Mouse (Mus musculus) lung, adult 2 months (tissue): ENCODE results near the gene Ppfia4. TPM values are rescaled to one million over a fixed set of nuclear protein-coding genes. Genes with fewer than 3 reads are reported as not detected.

Source experiments
- DNase-seq: peaks from one replicate; pipeline ENCODE4 v3.0.0; 2022
- H3K4me1 ChIP-seq: fragments of 200-500 bp; 2 replicates; pipeline ENCODE4 v1.6.1; 2011; ENCODE audit warnings: low read length; ENCODE audit not compliant: control insufficient read depth, insufficient read depth
- H3K4me3 ChIP-seq: fragments of 200-500 bp; replicated peaks from 2 replicates; pipeline ENCODE3; 2011; ENCODE audit warnings: low read depth, mild to moderate bottlenecking, control low read depth, low read length; ENCODE audit errors: extremely low read depth
- CTCF ChIP-seq: fragments of 200-500 bp; IDR thresholded peaks from 2 replicates; pipeline ENCODE4 v1.5.1; 2011; ENCODE audit warnings: mild to moderate bottlenecking, low read length, control low read depth; ENCODE audit not compliant: insufficient read depth
- POLR2A ChIP-seq: fragments of 200-500 bp; IDR thresholded peaks from 2 replicates; pipeline ENCODE4 v1.6.1; 2011; ENCODE audit warnings: low read depth, mild to moderate bottlenecking, control low read depth, low read length, borderline replicate concordance; ENCODE audit errors: extremely low read depth
- WGBS: fragments of 180-500 bp; shearing (Covaris S2); methylation state at CpG from one replicate; pipeline ENCODE4 v1.1.7; 2018; 5-methylcytosine and 5-hydroxymethylcytosine counted together
- polyA plus RNA-seq: library from polyadenylated mRNA; depleted of rRNA; stranded (reverse); fragments of >200 nt; gene quantifications from 2 replicates; pipeline ENCODE4 v1.2.3, GENCODE M21; 2012

Gene Ppfia4
- polyA plus RNA-seq, 1 experiment: 11.3 TPM

DNA sequence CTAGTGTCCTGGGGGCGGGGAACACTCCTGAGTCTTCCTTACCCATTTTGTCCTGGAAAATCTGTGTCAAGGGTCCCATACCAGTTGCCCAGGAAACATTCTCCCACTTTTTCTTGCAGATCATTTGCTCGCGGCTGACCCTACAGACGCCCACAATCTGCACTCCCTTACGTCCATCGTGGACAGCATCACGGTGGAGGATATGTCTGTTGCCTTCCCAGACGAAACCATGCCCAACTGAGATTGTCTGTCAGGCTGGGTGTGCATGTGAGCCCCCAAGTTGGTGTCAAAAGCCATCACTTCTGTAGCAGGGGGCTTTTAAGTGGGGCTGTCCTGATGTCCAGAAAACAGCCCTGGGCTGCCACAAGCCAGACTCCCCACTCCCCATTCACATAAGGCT lies 41.2 kb downstream of the Ppfia4 start:
- TF ChIP-seq POLR2A: no peak
- TF ChIP-seq CTCF: no peak
- DNase-seq: no peak
- 85% methylated on average over 8 of the region's 8 CpGs for WGBS
- Histone ChIP-seq H3K4me3 (no peak overlapping the region), H3K4me1 (peaks cover 2% of the 10 kb centered on the region; the same call in 1 of the 2 replicates)

DNA sequence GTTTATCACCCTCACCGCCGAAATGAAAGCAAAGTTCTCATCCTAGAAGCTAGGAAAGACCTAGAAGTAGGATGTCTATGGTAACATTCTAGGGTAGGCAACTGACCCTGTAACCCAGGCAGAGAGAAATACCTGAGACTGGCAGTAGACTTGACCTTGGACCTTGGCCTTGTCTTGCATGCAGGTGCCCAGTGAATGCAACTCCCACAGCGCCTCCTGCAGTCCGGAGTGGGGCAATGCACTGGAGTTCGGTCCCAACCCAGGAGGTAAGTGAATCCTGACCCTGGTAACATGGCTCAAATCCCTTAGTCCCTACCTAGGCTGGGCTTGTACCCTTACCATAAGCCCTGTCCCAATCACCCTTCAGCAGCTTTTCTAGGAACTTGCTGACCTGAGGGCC lies 41.8 kb downstream of the Ppfia4 start:
- TF ChIP-seq CTCF (peak; percentile 34; the same call in 1 of the 2 replicates), POLR2A (no peak)
- no peak overlapping the region for H3K4me3 ChIP-seq
- no peak for DNase-seq
- WGBS: 69% methylated on average over 5 of the region's 5 CpGs
- H3K4me1 ChIP-seq: peaks cover 2% of the 10 kb centered on the region; the same call in 1 of the 2 replicates

DNA sequence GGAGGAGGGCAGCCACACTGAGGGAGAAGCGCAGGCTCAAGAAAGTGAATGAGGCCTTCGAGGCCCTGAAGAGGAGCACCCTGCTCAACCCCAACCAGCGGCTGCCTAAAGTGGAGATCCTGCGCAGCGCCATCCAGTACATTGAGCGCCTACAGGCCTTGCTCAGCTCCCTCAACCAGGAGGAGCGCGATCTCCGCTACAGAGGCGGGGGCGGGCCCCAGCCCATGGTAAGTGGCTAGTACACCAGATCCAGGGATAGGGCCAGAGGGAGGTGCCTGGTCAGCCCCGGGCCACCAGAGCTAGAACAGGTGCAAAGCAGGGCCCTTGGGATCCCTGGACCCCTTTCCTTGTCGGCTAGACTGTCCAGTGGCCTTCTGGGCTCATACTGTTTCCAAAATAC lies 42.4 kb downstream of the Ppfia4 start:
- DNase-seq: no peak
- WGBS: 92% methylated on average over 12 of the region's 13 CpGs
- Histone ChIP-seq H3K4me1 (peaks cover 2% of the 10 kb centered on the region; the same call in 1 of the 2 replicates), H3K4me3 (no peak overlapping the region)
- TF ChIP-seq CTCF: no peak
- no peak for TF ChIP-seq POLR2A

DNA sequence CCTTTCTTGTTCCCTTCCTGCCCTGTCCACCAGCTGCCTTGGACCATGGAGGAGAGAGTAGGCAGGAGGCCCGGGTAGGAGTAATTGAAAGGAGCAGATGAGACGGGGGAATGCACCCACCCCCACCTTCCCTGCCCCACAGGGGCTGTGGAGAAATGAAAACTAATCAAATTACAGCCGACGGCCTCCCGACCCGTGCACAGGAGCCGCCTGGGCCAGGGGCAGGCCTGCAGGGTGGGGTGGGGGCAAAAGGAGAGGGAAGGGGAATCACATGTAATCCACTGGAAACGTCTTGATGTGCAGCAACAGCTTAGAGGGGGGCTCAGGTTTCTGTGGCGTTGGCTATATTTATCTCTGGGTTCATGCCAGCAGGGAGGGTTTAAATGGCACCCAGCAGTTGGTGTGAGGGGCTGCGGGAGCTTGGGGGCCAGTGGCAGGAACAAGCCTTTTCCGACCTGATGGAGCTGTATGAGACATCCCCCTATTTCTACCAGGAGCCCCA lies 43.1 kb downstream of the Ppfia4 start, which contains the start of gene Myog:
TSS of gene Myog (plus strand) at position 392 of the 502 bp plus-strand sequence.
- DNase-seq: no peak
- 66% methylated on average over 11 of the region's 11 CpGs for WGBS
- no peak within 1 kb of the TSS for H3K4me3 ChIP-seq
- peaks cover 2% of the 10 kb centered on the region; the same call in 1 of the 2 replicates for H3K4me1 ChIP-seq
- no peak for TF ChIP-seq CTCF
- no peak for TF ChIP-seq POLR2A

DNA sequence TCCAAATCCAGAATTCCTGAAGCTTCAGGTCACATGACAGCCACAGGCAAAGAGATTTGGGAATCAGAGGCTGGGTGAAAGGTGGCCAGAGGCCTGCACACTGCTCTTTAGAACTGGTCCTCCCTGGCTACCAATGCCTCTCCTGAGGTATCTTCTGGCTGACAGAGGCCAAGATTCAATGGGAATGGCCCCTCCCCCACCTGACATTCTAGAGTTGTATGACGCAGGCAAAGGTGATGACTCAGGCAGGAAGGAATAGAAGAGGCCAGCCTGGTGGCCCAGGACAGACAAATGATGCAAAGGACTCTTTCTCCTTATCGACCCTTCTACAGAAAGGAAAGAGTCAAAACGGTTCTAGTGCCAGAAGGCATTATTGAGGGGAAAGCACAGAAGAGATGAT lies 44.5 kb downstream of the Ppfia4 start:
- WGBS: 54% methylated on average over 3 of the region's 3 CpGs
- TF ChIP-seq POLR2A (no peak), CTCF (no peak)
- Histone ChIP-seq H3K4me3 (no peak overlapping the region), H3K4me1 (no peaks in the 10 kb centered on the region)
- no peak for DNase-seq

DNA sequence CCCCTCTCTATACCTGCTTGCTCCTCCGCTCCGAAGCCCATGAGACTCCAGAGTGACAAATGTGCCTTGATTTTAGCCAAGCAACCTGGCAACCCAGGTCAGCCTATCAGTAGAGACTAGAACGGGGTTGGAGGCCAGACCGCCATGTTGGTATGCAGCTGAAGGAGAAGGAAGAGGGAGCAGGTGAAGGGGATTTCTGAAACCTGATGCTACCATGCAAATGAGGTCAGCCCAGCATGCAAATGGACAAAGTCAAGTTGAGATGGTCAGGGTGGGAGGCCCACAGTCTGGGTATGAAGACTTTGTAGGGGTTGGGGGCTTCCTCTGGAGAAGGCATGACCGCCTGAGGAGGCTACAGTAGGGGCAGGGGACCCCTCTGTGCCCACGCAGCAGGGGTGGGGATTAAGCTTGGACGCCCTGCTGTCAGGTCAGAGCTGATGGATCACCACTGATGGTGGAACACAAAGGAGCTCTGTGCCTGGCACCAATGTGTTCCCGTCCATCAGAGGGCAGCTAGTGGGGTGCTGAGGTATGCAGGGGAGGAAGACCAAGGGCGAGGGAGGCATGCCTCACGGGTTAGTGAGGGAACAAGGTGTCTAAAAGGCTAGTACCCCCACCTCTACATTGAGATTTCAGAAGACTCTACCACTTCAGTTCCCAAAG lies 47.1 kb downstream of the Ppfia4 start:
- H3K4me3 ChIP-seq: no peak overlapping the region
- no peak for DNase-seq
- TF ChIP-seq POLR2A: no peak
- no peaks in the 10 kb centered on the region for H3K4me1 ChIP-seq
- WGBS: 63% methylated on average over 10 of the region's 10 CpGs

DNA sequence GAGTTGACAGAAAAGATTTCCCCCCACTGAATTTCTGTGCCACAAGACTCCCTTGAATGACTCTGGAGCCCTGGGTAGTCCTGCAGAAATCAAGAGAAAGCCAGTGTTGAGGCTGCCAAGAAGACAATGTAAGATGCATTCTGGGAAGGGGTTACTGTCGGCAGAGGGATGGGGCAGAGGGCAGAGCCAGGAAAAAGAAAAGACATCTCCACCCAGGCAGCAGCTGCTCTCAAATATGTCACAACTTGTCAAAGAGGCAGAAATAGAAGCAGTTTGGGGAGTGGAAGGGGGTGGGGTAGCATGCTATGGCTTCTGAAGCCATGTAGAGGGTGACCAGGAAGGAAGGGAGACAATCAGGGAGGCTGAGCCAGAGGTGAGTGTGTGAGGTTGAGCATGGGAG lies 49.6 kb downstream of the Ppfia4 start:
- no peak overlapping the region for H3K4me3 ChIP-seq
- WGBS: 24% methylated on average over 1 of the region's 1 CpGs
- no peaks in the 10 kb centered on the region for H3K4me1 ChIP-seq
- TF ChIP-seq POLR2A (no peak), CTCF (no peak)
- no peak for DNase-seq

DNA sequence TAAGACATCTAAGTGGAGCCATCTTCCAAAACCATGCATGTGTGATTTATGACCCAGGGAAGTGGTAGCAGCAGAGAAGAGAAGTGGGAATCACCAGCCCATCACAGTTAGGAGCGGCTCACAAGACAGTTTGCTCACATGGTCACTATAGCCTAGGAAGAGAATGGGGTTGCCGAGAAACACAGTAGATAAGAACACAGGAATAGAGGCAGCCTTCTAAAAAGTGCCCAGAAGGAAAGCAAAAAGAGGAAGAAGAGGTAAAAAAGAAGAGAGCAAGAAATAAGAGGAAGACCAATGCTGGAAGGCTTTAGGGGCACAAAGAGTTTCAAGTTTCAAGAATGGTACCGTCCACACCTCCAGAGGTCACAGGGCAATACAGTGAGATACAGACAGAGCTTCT lies 50.4 kb downstream of the Ppfia4 start:
- no peak for DNase-seq
- TF ChIP-seq CTCF: no peak
- no peak for TF ChIP-seq POLR2A
- 65% methylated on average over 3 of the region's 3 CpGs for WGBS
- no peak overlapping the region for H3K4me3 ChIP-seq
- H3K4me1 ChIP-seq: no peaks in the 10 kb centered on the region

DNA sequence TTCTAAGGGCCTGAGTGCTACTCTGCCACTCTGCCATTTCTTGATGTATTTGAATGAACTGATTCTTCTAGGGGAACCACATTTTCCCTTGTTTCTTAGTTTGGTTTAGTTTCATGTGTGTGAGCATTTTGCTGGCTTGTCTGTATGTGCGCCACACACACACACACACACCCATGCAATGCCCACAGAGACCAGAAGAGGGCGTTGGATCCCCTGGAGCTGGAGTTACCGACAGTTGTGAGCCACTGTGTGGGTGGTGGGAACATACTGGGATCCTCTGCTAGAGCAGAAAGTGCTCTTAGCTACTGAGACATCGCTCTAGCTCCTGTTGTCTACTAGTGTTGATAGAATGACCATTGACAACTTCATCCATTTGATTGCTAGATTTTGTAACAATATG lies 51.2 kb downstream of the Ppfia4 start:
- DNase-seq: no peak
- WGBS: 73% methylated on average over 4 of the region's 4 CpGs
- no peak overlapping the region for H3K4me3 ChIP-seq
- no peak for TF ChIP-seq CTCF
- no peak for TF ChIP-seq POLR2A
- no peaks in the 10 kb centered on the region for H3K4me1 ChIP-seq

DNA sequence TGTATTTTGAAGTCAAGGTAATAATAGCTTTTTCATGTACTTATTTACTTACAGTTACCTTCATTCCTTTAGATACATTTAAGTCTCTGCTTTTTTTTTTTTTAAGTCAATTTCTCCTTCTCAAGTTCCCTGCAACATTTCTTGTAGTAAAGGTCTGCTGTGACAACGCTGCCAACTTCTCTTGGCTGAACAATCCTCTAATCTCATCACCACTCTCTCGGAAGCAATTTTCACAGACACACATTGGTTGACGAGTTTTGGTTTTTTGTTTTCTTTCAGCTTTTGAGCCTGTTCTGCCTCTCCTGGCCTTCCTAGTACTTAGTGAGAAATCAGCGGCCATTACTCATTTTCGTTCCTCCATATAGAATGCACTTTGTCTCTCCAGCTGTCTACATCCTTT lies 52.6 kb downstream of the Ppfia4 start:
- Histone ChIP-seq H3K4me1 (0 out of 2 replicates have a peak, but pooled peaks cover 2% of the 10 kb centered on the region), H3K4me3 (no peak overlapping the region)
- 80% methylated on average over 5 of the region's 5 CpGs for WGBS
- no peak for DNase-seq
- TF ChIP-seq POLR2A: no peak
